Mouse (Mus musculus): Measurements from ENCODE around the gene Nudt9.

- TF ChIP-seq CTCF (IDR thresholded peaks at IDR 0.05; ENCODE audit: insufficient read depth, low read depth, low read length) = no peak
- no peak for TF ChIP-seq POLR2A (IDR thresholded peaks at IDR 0.05; ENCODE audit: insufficient read depth, low read depth, low read length)
Observed at GRCm38 (mm10) chr5:104007801-104008200, 38.3 kb upstream of the Nudt9 start.
